Mouse (Mus musculus) MEL (cell line): ENCODE data around the gene Gle1. TPM values are rescaled to one million over a fixed set of nuclear protein-coding genes. Genes with fewer than 3 reads are reported as not detected.
"Not testable (repeated sequence)": the region's sequence is repeated elsewhere in the genome, so short reads cannot be mapped to it uniquely, and the experiment has no call there.

Experiments used
- DNase-seq: peaks from one replicate; pipeline ENCODE4 v3.0.0; 2011; ENCODE audit warnings: low read depth, low spot score
- H3K27ac ChIP-seq: 2 replicates; pipeline ENCODE4 v1.5.1; 2012; ENCODE audit warnings: low read depth, mild to moderate bottlenecking, control low read depth, low read length, moderate library complexity; ENCODE audit not compliant: control insufficient read depth
- H3K27me3 ChIP-seq, 2 experiments: fragments of 150-350 bp in 1 of 2; sonication (generic) in 1 of 2; 2 replicates each; pipeline ENCODE4 v1.6.1; 2012; ENCODE audit warnings: low read length in 2 of 2, mild to moderate bottlenecking in 2 of 2, improper control_type of control experiment in 1 of 2, moderate library complexity in 1 of 2; ENCODE audit not compliant: insufficient read depth in 2 of 2, control insufficient read depth in 1 of 2
- H3K36me3 ChIP-seq, 2 experiments: 2 replicates each; pipeline ENCODE4 v1.6.1; 2012 to 2014; ENCODE audit warnings: low read length in 2 of 2, improper control_type of control experiment in 1 of 2, inconsistent platforms in 1 of 2, mild to moderate bottlenecking in 1 of 2; ENCODE audit not compliant: insufficient read depth in 2 of 2, control insufficient read depth in 1 of 2
- H3K4me1 ChIP-seq, 2 experiments: fragments of 150-350 bp in 1 of 2; sonication (generic) in 1 of 2; 2 replicates each; pipeline ENCODE4 v1.6.1; 2012; ENCODE audit warnings: low read length in 2 of 2, improper control_type of control experiment in 1 of 2, mild to moderate bottlenecking in 1 of 2; ENCODE audit not compliant: insufficient read depth in 2 of 2, control insufficient read depth in 1 of 2
- H3K4me3 ChIP-seq, 2 experiments: fragments of 150-350 bp in 1 of 2; sonication (generic) in 1 of 2; 2 replicates each; pipeline ENCODE4 v1.5.1; 2012; ENCODE audit warnings: low read depth in 2 of 2, low read length in 2 of 2, mild to moderate bottlenecking in 2 of 2, moderate library complexity in 2 of 2, control low read depth in 1 of 2, improper control_type of control experiment in 1 of 2; ENCODE audit not compliant: control insufficient read depth in 1 of 2, insufficient read depth in 1 of 2
- H3K79me2 ChIP-seq: 2 replicates; pipeline ENCODE4 v1.6.1; 2012; ENCODE audit warnings: mild to moderate bottlenecking, low read length, moderate library complexity; ENCODE audit not compliant: control insufficient read depth, poor library complexity, insufficient read depth
- H3K9ac ChIP-seq: 2 replicates; pipeline ENCODE4 v1.6.1; 2012; ENCODE audit warnings: low read depth, mild to moderate bottlenecking, control low read depth, low read length, moderate library complexity; ENCODE audit not compliant: control insufficient read depth, poor library complexity, severe bottlenecking
- H3K9me3 ChIP-seq: fragments of 150-350 bp; sonication (generic); replicated peaks from 2 replicates; pipeline ENCODE4 v1.6.1; 2012; ENCODE audit warnings: mild to moderate bottlenecking, low read length, improper control_type of control experiment, moderate library complexity; ENCODE audit not compliant: insufficient read depth
- BHLHE40 ChIP-seq: IDR thresholded peaks from 2 replicates; pipeline ENCODE4 v1.6.1; 2012; ENCODE audit warnings: low read depth, mild to moderate bottlenecking, inconsistent platforms, low read length, improper control_type of control experiment, borderline replicate concordance
- CHD2 ChIP-seq: IDR thresholded peaks from 2 replicates; pipeline ENCODE4 v1.6.1; 2011; ENCODE audit warnings: low read length, improper control_type of control experiment
- CTCF ChIP-seq, 3 experiments: IDR thresholded peaks in 2 of 3; conservative IDR thresholded peaks in 1 of 3; 2 replicates each; pipeline ENCODE4 v1.5.1; 2011 to 2012; ENCODE audit warnings: low read length in 3 of 3, low read depth in 2 of 3, mild to moderate bottlenecking in 2 of 3, improper control_type of control experiment in 1 of 3, inconsistent platforms in 1 of 3, mixed read lengths in 1 of 3, moderate library complexity in 1 of 3; ENCODE audit not compliant: control insufficient read depth in 1 of 3, insufficient read depth in 1 of 3, poor library complexity in 1 of 3, severe bottlenecking in 1 of 3
- EP300 ChIP-seq, 2 experiments: IDR thresholded peaks; 2 replicates each; pipeline ENCODE4 v1.6.1; 2011; ENCODE audit warnings: improper control_type of control experiment in 2 of 2, low read length in 2 of 2, low read depth in 1 of 2, mild to moderate bottlenecking in 1 of 2
- ETS1 ChIP-seq: IDR thresholded peaks from 2 replicates; pipeline ENCODE4 v1.6.1; 2012; ENCODE audit warnings: low read depth, mild to moderate bottlenecking, inconsistent platforms, low read length, improper control_type of control experiment, moderate library complexity
- GABPA ChIP-seq: IDR thresholded peaks from 2 replicates; pipeline ENCODE4 v1.6.1; 2012; ENCODE audit warnings: low read depth, mild to moderate bottlenecking, inconsistent platforms, low read length, improper control_type of control experiment, moderate library complexity
- JUND ChIP-seq: IDR thresholded peaks from 2 replicates; pipeline ENCODE4 v1.6.1; 2011; ENCODE audit warnings: low read depth, mild to moderate bottlenecking, improper control_type of control experiment, low read length
- MXI1 ChIP-seq: IDR thresholded peaks from 2 replicates; pipeline ENCODE4 v1.6.1; 2011; ENCODE audit warnings: mild to moderate bottlenecking, low read depth, low read length, improper control_type of control experiment
- NELFE ChIP-seq: IDR thresholded peaks from 2 replicates; pipeline ENCODE4 v1.6.1; 2011; ENCODE audit warnings: low read depth, low read length, improper control_type of control experiment
- NRF1 ChIP-seq: IDR thresholded peaks from 2 replicates; pipeline ENCODE4 v1.6.1; 2014; ENCODE audit warnings: low read depth, mild to moderate bottlenecking, inconsistent platforms, low read length, improper control_type of control experiment, moderate library complexity; ENCODE audit not compliant: poor library complexity, insufficient read depth, severe bottlenecking
- POLR2AphosphoS2 ChIP-seq: IDR thresholded peaks from 2 replicates; pipeline ENCODE4 v1.6.1; 2011; ENCODE audit warnings: low read length, improper control_type of control experiment
- RAD21 ChIP-seq: IDR thresholded peaks from 2 replicates; pipeline ENCODE4 v1.6.1; 2011; ENCODE audit warnings: mild to moderate bottlenecking, low read depth, low read length, improper control_type of control experiment
- SIN3A ChIP-seq: IDR thresholded peaks from 2 replicates; pipeline ENCODE4 v1.6.1; 2012; ENCODE audit warnings: low read length, improper control_type of control experiment, inconsistent platforms
- SMC3 ChIP-seq: IDR thresholded peaks from 2 replicates; pipeline ENCODE4 v1.6.1; 2011; ENCODE audit warnings: low read depth, low read length, improper control_type of control experiment
- TAL1 ChIP-seq: IDR thresholded peaks from 2 replicates; pipeline ENCODE4 v1.6.1; 2012; ENCODE audit warnings: mild to moderate bottlenecking, inconsistent platforms, low read length, moderate library complexity, mixed read lengths
- TCF12 ChIP-seq: IDR thresholded peaks from 2 replicates; pipeline ENCODE4 v1.6.1; 2014; ENCODE audit warnings: low read depth, mild to moderate bottlenecking, inconsistent platforms, low read length, improper control_type of control experiment, moderate library complexity
- UBTF ChIP-seq: IDR thresholded peaks from 2 replicates; pipeline ENCODE4 v1.6.1; 2012; ENCODE audit warnings: low read depth, mild to moderate bottlenecking, inconsistent platforms, low read length, improper control_type of control experiment, moderate library complexity, borderline replicate concordance; ENCODE audit not compliant: insufficient read depth
- USF1 ChIP-seq: IDR thresholded peaks from 2 replicates; pipeline ENCODE4 v1.6.1; 2014; ENCODE audit warnings: low read depth, mild to moderate bottlenecking, inconsistent platforms, low read length, improper control_type of control experiment, moderate library complexity
- ZC3H11A ChIP-seq: IDR thresholded peaks from 2 replicates; pipeline ENCODE4 v1.6.1; 2012; ENCODE audit warnings: low read depth, mild to moderate bottlenecking, inconsistent platforms, low read length, improper control_type of control experiment
- polyA plus RNA-seq, 2 experiments: library from polyadenylated mRNA; stranded (reverse) in 1 of 2; unstranded in 1 of 2; fragments of >175 nt in 1 of 2; fragments of >200 nt in 1 of 2; gene quantifications; 2 replicates each; pipeline versions ENCODE4 v1.2.1 to v1.2.4; 2012; ENCODE audit warnings: low replicate concordance in 2 of 2, low read depth in 1 of 2; ENCODE audit not compliant: insufficient read length in 2 of 2, insufficient read depth in 1 of 2, missing spikeins in 1 of 2
- total RNA-seq: library from RNA; depleted of rRNA; stranded (reverse); fragments of 300-350 nt; gene quantifications from 2 replicates; pipeline ENCODE4 v1.2.3, GENCODE M21; 2012

Gle1 gene
- total and polyA plus RNA-seq, 3 experiments, result 46.1 to 77.0 TPM; not detected in 1

- H3K79me2 ChIP-seq, result no peaks in the 10 kb centered on the region
- no peak overlapping the region for H3K9ac ChIP-seq
- TF ChIP-seq MXI1 (no peak), ZC3H11A (no peak), SIN3A (no peak), NRF1 (no peak)
- H3K4me3 ChIP-seq, result no peak overlapping the region
- H3K27me3 ChIP-seq, result no peaks in the 10 kb centered on the region
- no peaks in the 10 kb centered on the region for H3K9me3 ChIP-seq
- no peak overlapping the region for H3K27ac ChIP-seq
- peaks cover 0 to 18% of the 10 kb centered on the region in 2 experiments; a peak in 2 of 4 replicates for H3K36me3 ChIP-seq
- no peak for DNase-seq
- no peaks in the 10 kb centered on the region for H3K4me1 ChIP-seq
These were observed 33.0 kb upstream of the Gle1 start for GRCm38 (mm10) chr2:29902194-29902593.

- DNase-seq, H3K4me3 ChIP-seq, H3K27me3 ChIP-seq, H3K4me1 ChIP-seq, H3K9ac ChIP-seq, H3K27ac ChIP-seq, H3K79me2 ChIP-seq, H3K9me3 ChIP-seq: not testable (repeated sequence)
- H3K36me3 ChIP-seq, result peaks cover 0 to 12% of the 10 kb centered on the region in 2 experiments; a peak in 2 of 4 replicates
These were observed 27.1 kb upstream of the Gle1 start for GRCm38 (mm10) chr2:29908171-29908570.

GRCm38 (mm10) chr2:29910042-29910441 is 25.2 kb upstream of the Gle1 start:
- Histone ChIP-seq H3K4me1 (no peaks in the 10 kb centered on the region), H3K79me2 (no peaks in the 10 kb centered on the region), H3K9ac (no peak overlapping the region), H3K27ac (no peak overlapping the region), H3K9me3 (no peaks in the 10 kb centered on the region), H3K27me3 (no peaks in the 10 kb centered on the region), H3K36me3 (peaks cover 0 to 9% of the 10 kb centered on the region in 2 experiments; a peak in 2 of 4 replicates), H3K4me3 (no peak overlapping the region)
- DNase-seq, result peak; percentile 54
- no peak for TF ChIP-seq USF1
- no peak for TF ChIP-seq GABPA
- no peak for TF ChIP-seq TCF12
- TF ChIP-seq NELFE, result no peak
- TF ChIP-seq SMC3, result peak; percentile 42
- TF ChIP-seq EP300 (IDR thresholded peaks at IDR 0.05; ENCODE audit: low read depth in 1 of 2, low read length in 2 of 2), result no peak
- TF ChIP-seq UBTF, result no peak
- no peak for TF ChIP-seq POLR2AphosphoS2
- TF ChIP-seq CTCF (IDR thresholded peaks at IDR 0.05 in 2 of 3, conservative IDR thresholded peaks at IDR 0.05 in 1 of 3; ENCODE audit: control insufficient read depth in 1 of 3, insufficient read depth in 1 of 3, low read depth in 2 of 3, low read length in 3 of 3, poor library complexity in 1 of 3, severe bottlenecking in 1 of 3), result peak; percentile 51 to 69 (median 63)
- no peak for TF ChIP-seq BHLHE40
- TF ChIP-seq CHD2, result no peak
- TF ChIP-seq TAL1, result no peak
- peak; percentile 51 for TF ChIP-seq RAD21
- no peak for TF ChIP-seq ETS1
- TF ChIP-seq JUND, result no peak
